Mouse (Mus musculus): Measurements from ENCODE around the gene Abhd16a. TPM values are rescaled to one million over a fixed set of nuclear protein-coding genes. Genes with fewer than 3 reads are reported as not detected.

Gene Abhd16a
- total and polyA plus RNA-seq, 2 experiments: 63.3 to 78.4 TPM

- peaks cover 3% of the 10 kb centered on the region; the same call in 1 of the 2 replicates for H3K4me1 ChIP-seq (ENCODE audit: control insufficient read depth, insufficient read depth, low read length)
- H3K79me2 ChIP-seq (ENCODE audit: control insufficient read depth, insufficient read depth, low read length): no peaks in the 10 kb centered on the region
- DNase-seq (ENCODE audit: extremely low read depth, low read depth, low spot score): no peak
- H3K27ac ChIP-seq (replicated peaks; ENCODE audit: insufficient read depth, low read depth, low read length): no peak overlapping the region
- 63% methylated on average over 9 of the region's 9 CpGs for WGBS
- no peaks in the 10 kb centered on the region for H3K27me3 ChIP-seq (ENCODE audit: control insufficient read depth, insufficient read depth, low read length)
- no peak overlapping the region for H3K4me3 ChIP-seq (ENCODE audit: insufficient read depth, low read depth, low read length)
- no peak overlapping the region for H3K9ac ChIP-seq (ENCODE audit: low read depth, low read length)
- no peak for TF ChIP-seq POLR2A (IDR thresholded peaks at IDR 0.05; ENCODE audit: extremely low read depth, insufficient read depth, low read length)
- TF ChIP-seq CTCF (IDR thresholded peaks at IDR 0.05; ENCODE audit: low read depth, low read length): no peak
- peaks cover 10% of the 10 kb centered on the region; the same call in 1 of the 2 replicates for H3K36me3 ChIP-seq (ENCODE audit: control insufficient read depth, insufficient read depth, low read length)
These were observed 30.7 kb upstream of the Abhd16a start for GRCm38 (mm10) chr17:35058316-35058715.

- WGBS: 3% methylated on average over 57 of the region's 57 CpGs
- H3K79me2 ChIP-seq (ENCODE audit: control insufficient read depth, insufficient read depth, low read length): no peaks in the 10 kb centered on the region
- H3K4me3 ChIP-seq (ENCODE audit: insufficient read depth, low read depth, low read length): peak within 1 kb of the TSS; percentile 62
- DNase-seq (ENCODE audit: extremely low read depth, low read depth, low spot score): no peak
- H3K4me1 ChIP-seq (ENCODE audit: control insufficient read depth, insufficient read depth, low read length): peaks cover 3% of the 10 kb centered on the region; the same call in 1 of the 2 replicates
- TF ChIP-seq POLR2A (IDR thresholded peaks at IDR 0.05; ENCODE audit: extremely low read depth, insufficient read depth, low read length): 0 out of 2 replicates have a peak, but pooled peaks have one; percentile 20
- peak; percentile 81 for TF ChIP-seq CTCF (IDR thresholded peaks at IDR 0.05; ENCODE audit: low read depth, low read length)
- H3K9ac ChIP-seq (ENCODE audit: low read depth, low read length): peak within 1 kb of the TSS; percentile 62
- H3K27me3 ChIP-seq (ENCODE audit: control insufficient read depth, insufficient read depth, low read length): no peaks in the 10 kb centered on the region
- peak within 1 kb of the TSS; percentile 51 for H3K27ac ChIP-seq (replicated peaks; ENCODE audit: insufficient read depth, low read depth, low read length)
- H3K36me3 ChIP-seq (ENCODE audit: control insufficient read depth, insufficient read depth, low read length): peaks cover 7% of the 10 kb centered on the region; the same call in 1 of the 2 replicates
These were observed 29.9 kb upstream of the Abhd16a start, which contains the start of gene Ddah2 for GRCm38 (mm10) chr17:35058911-35059892. TSS of gene Ddah2 (plus strand) at chr17:35059035.

GRCm38 (mm10) chr17:35060071-35060470 is 29.0 kb upstream of the Abhd16a start:
- TF ChIP-seq CTCF (IDR thresholded peaks at IDR 0.05; ENCODE audit: low read depth, low read length): no peak
- no peak for TF ChIP-seq POLR2A (IDR thresholded peaks at IDR 0.05; ENCODE audit: extremely low read depth, insufficient read depth, low read length)
- Histone ChIP-seq H3K27ac (replicated peaks; ENCODE audit: insufficient read depth, low read depth, low read length) (no peak overlapping the region), H3K4me3 (ENCODE audit: insufficient read depth, low read depth, low read length) (peak overlapping the region; percentile 62; the same call in 1 of the 2 replicates), H3K36me3 (ENCODE audit: control insufficient read depth, insufficient read depth, low read length) (peaks cover 5% of the 10 kb centered on the region; the same call in 1 of the 2 replicates), H3K27me3 (ENCODE audit: control insufficient read depth, insufficient read depth, low read length) (no peaks in the 10 kb centered on the region; the same call in 1 of the 2 replicates), H3K9ac (ENCODE audit: low read depth, low read length) (0 out of 2 replicates have a peak overlapping the region, but pooled peaks have one; percentile 6), H3K79me2 (ENCODE audit: control insufficient read depth, insufficient read depth, low read length) (no peaks in the 10 kb centered on the region), H3K4me1 (ENCODE audit: control insufficient read depth, insufficient read depth, low read length) (peaks cover 3% of the 10 kb centered on the region; the same call in 1 of the 2 replicates)
- DNase-seq (ENCODE audit: extremely low read depth, low read depth, low spot score): no peak
- 35% methylated on average over 14 of the region's 14 CpGs for WGBS

GRCm38 (mm10) chr17:35060737-35061297 is 28.2 kb upstream of the Abhd16a start:
- DNase-seq (ENCODE audit: extremely low read depth, low read depth, low spot score): no peak
- Histone ChIP-seq H3K27ac (replicated peaks; ENCODE audit: insufficient read depth, low read depth, low read length) (no peak overlapping the region), H3K36me3 (ENCODE audit: control insufficient read depth, insufficient read depth, low read length) (peaks cover 2% of the 10 kb centered on the region; the same call in 1 of the 2 replicates), H3K9ac (ENCODE audit: low read depth, low read length) (no peak overlapping the region), H3K27me3 (ENCODE audit: control insufficient read depth, insufficient read depth, low read length) (no peaks in the 10 kb centered on the region; the same call in 1 of the 2 replicates), H3K79me2 (ENCODE audit: control insufficient read depth, insufficient read depth, low read length) (no peaks in the 10 kb centered on the region), H3K4me1 (ENCODE audit: control insufficient read depth, insufficient read depth, low read length) (peaks cover 3% of the 10 kb centered on the region; the same call in 1 of the 2 replicates), H3K4me3 (ENCODE audit: insufficient read depth, low read depth, low read length) (no peak overlapping the region)
- WGBS: 76% methylated on average over 22 of the region's 22 CpGs
- TF ChIP-seq CTCF (IDR thresholded peaks at IDR 0.05; ENCODE audit: low read depth, low read length): no peak
- TF ChIP-seq POLR2A (IDR thresholded peaks at IDR 0.05; ENCODE audit: extremely low read depth, insufficient read depth, low read length): no peak

GRCm38 (mm10) chr17:35061299-35061698 is 27.8 kb upstream of the Abhd16a start:
- H3K4me1 ChIP-seq (ENCODE audit: control insufficient read depth, insufficient read depth, low read length): peaks cover 3% of the 10 kb centered on the region; the same call in 1 of the 2 replicates
- no peak overlapping the region for H3K4me3 ChIP-seq (ENCODE audit: insufficient read depth, low read depth, low read length)
- WGBS: 91% methylated on average over 8 of the region's 8 CpGs
- H3K79me2 ChIP-seq (ENCODE audit: control insufficient read depth, insufficient read depth, low read length): no peaks in the 10 kb centered on the region
- no peak for DNase-seq (ENCODE audit: extremely low read depth, low read depth, low spot score)
- TF ChIP-seq CTCF (IDR thresholded peaks at IDR 0.05; ENCODE audit: low read depth, low read length) (no peak), POLR2A (IDR thresholded peaks at IDR 0.05; ENCODE audit: extremely low read depth, insufficient read depth, low read length) (no peak)
- H3K36me3 ChIP-seq (ENCODE audit: control insufficient read depth, insufficient read depth, low read length): peaks cover 2% of the 10 kb centered on the region; the same call in 1 of the 2 replicates
- peaks cover 2% of the 10 kb centered on the region; the same call in 1 of the 2 replicates for H3K27me3 ChIP-seq (ENCODE audit: control insufficient read depth, insufficient read depth, low read length)
- H3K27ac ChIP-seq (replicated peaks; ENCODE audit: insufficient read depth, low read depth, low read length): no peak overlapping the region
- H3K9ac ChIP-seq (ENCODE audit: low read depth, low read length): no peak overlapping the region

Data from liver, adult 2 months (tissue).